In the genomic region with DNA sequence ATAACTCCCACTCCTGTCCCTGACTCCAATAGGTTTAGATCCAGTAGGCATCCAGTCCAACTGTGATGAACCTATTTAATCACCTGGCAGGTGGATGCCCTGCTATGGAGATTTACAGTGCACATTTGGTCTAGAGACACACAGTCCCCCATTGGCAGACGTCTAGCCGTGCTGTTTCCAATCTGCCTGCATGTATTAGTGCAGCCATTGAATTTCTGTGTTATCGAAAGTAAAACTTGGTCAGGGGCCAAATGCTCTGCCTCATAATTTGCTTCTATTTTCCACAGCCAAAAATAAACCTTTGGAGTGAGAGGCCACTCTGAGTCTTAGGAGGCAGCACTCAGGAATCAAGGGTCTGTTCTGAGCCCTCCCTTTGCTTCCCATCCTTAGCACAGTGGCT, we compare ENCODE assay signal across 11 mouse cellular contexts. TPM values are rescaled to one million over a fixed set of nuclear protein-coding genes. Genes with fewer than 3 reads are reported as not detected.
A peak's percentile ranks its signal among the peaks of the same experiment; 100 is the strongest.
DNase-seq lines count a peak whose midpoint lies in the region; ATAC-seq and TF ChIP-seq lines count a peak whose summit lies in the region.
"Had no signal": no experiment of that assay in that cellular context is flagged by ENCODE, and none has a peak within 500 bp of the region (broad histone marks: within the 10 kb centered on the region; RNA-seq: fewer than 3 reads in every experiment).

No protein-coding gene starts in this region.

- no peaks in the 10 kb centered on the region for H3K36me3 ChIP-seq in heart, postnatal 0 days (replicated peaks; ENCODE audit: control insufficient read depth, insufficient read depth, low read length)
- H3K36me3 ChIP-seq: hindbrain, embryonic 13.5 days; liver, embryonic 15.5 days had no signal

- no peak for TF ChIP-seq EP300 in heart, postnatal 0 days (IDR thresholded peaks at IDR 0.05; ENCODE audit: low read depth)

- peak overlapping the region; percentile 75 for H3K27ac ChIP-seq in heart, postnatal 0 days (ENCODE audit: low read depth)
- H3K27ac ChIP-seq: hindbrain, embryonic 13.5 days; liver, embryonic 15.5 days had no signal

- WGBS in heart, postnatal 0 days: 19% methylated on average over 3 of the region's 3 CpGs

- no peaks in the 10 kb centered on the region for H3K9me3 ChIP-seq in heart, postnatal 0 days (replicated peaks; ENCODE audit: control insufficient read depth, low read length)
- H3K9me3 ChIP-seq: hindbrain, embryonic 13.5 days; liver, embryonic 15.5 days had no signal

- no peak overlapping the region for H3K9ac ChIP-seq in heart, postnatal 0 days (replicated peaks; ENCODE audit: low read depth, low read length)
- H3K9ac ChIP-seq: hindbrain, embryonic 13.5 days; liver, embryonic 15.5 days had no signal

- peaks cover 22% of the 10 kb centered on the region for H3K4me1 ChIP-seq in heart, postnatal 0 days (ENCODE audit: control insufficient read depth, insufficient read depth)
- H3K4me1 ChIP-seq: hindbrain, embryonic 13.5 days; liver, embryonic 15.5 days had no signal

- H3K27me3 ChIP-seq in heart, postnatal 0 days (ENCODE audit: control insufficient read depth, insufficient read depth, low read length): no peaks in the 10 kb centered on the region
- H3K27me3 ChIP-seq: hindbrain, embryonic 13.5 days; liver, embryonic 15.5 days had no signal

- H3K4me2 ChIP-seq in heart, postnatal 0 days (ENCODE audit: low read depth, low read length): peak overlapping the region; percentile 36
- H3K4me2 ChIP-seq: hindbrain, embryonic 13.5 days; liver, embryonic 15.5 days had no signal

- no peak for TF ChIP-seq CTCF in heart, postnatal 0 days (IDR thresholded peaks at IDR 0.05; ENCODE audit: low read depth)

- no peak overlapping the region for H3K4me3 ChIP-seq in heart, postnatal 0 days (ENCODE audit: low read depth, low read length)
- H3K4me3 ChIP-seq: erythroblast, embryonic 14.5 days; hindbrain, embryonic 13.5 days; liver, embryonic 15.5 days had no signal

- ATAC-seq in heart, postnatal 0 days (ENCODE audit: insufficient read depth, low read depth): peak; percentile 66

- peak; percentile 73 to 75 for DNase-seq in cerebellum, postnatal 10 days
- DNase-seq in cerebellum, adult 11-12 months: no peak
- DNase-seq in kidney, adult 9 months: peak; percentile 6
- no peak for DNase-seq in kidney, adult 18-20 months
- DNase-seq in Muller cell, postnatal 12 days (ENCODE audit: inconsistent ontology term): peak; percentile 49
- DNase-seq in heart, postnatal 0 days (ENCODE audit: low spot score): peak; percentile 46
- no peak for DNase-seq in retina, embryonic 14.5 days (ENCODE audit: low spot score)
- no peak for DNase-seq in urinary bladder, postnatal 25 days (ENCODE audit: low spot score)

RNA-seq across cellular contexts. Expression of a gene that starts 46.6 kb away (rescaled TPM):
- 26.6 and 39.6 TPM in 2 replicates for total RNA-seq in heart, postnatal 0 days (2014; rRNA removed; ENCODE audit: low replicate concordance)
- 25.0 and 25.9 TPM in 2 replicates for polyA plus RNA-seq in heart, postnatal 0 days (2015; fragmentation: Nextera tagmentation; extraction: Ambion mirVana)

Comparison
In these comparisons a context has a peak if more than half of its experiments do, and no peak if none do; other contexts are left out.
1. DNase-seq: peak in cerebellum, postnatal 10 days (2 of 2), kidney, adult 9 months (single experiment), Muller cell, postnatal 12 days (single experiment) and heart, postnatal 0 days (single experiment); none in cerebellum, adult 11-12 months (single experiment), kidney, adult 18-20 months (single experiment), retina, embryonic 14.5 days (single experiment) and urinary bladder, postnatal 25 days (single experiment).